Mouse (Mus musculus) midbrain, embryonic 14.5 days (tissue): ENCODE results near the gene Coq2. TPM values are rescaled to one million over a fixed set of nuclear protein-coding genes. Genes with fewer than 3 reads are reported as not detected.

Experiments used
- ATAC-seq: fragments of 200-750 bp; cut with Nextera tagmentation; 2 replicates; pipeline ENCODE4 v1.8.0; 2017; ENCODE audit warnings: moderate number of reproducible peaks, moderate library complexity; ENCODE audit not compliant: low FRiP score, low TSS enrichment
- DNase-seq: peaks from one replicate; pipeline ENCODE4 v3.0.0-alpha.2; 2015
- H3K27ac ChIP-seq: fragments of 300-500 bp; sonication (generic); replicated peaks from 2 replicates; pipeline ENCODE4 v1.5.1; 2014; ENCODE audit warnings: mild to moderate bottlenecking, low read depth, low read length, moderate library complexity
- H3K27me3 ChIP-seq: fragments of 300-500 bp; sonication (generic); 2 replicates; pipeline ENCODE4 v1.6.1; 2014; ENCODE audit warnings: low read length, control low read depth, mixed read lengths; ENCODE audit not compliant: control insufficient read depth, insufficient read depth
- H3K36me3 ChIP-seq: fragments of 300-500 bp; sonication (generic); 2 replicates; pipeline ENCODE4 v1.6.1; 2014; ENCODE audit warnings: low read length, control low read depth; ENCODE audit not compliant: control insufficient read depth, insufficient read depth
- H3K4me1 ChIP-seq: fragments of 300-500 bp; sonication (generic); 2 replicates; pipeline ENCODE4 v1.6.1; 2014; ENCODE audit warnings: mild to moderate bottlenecking, antibody characterized with exemption, low read length, control low read depth; ENCODE audit not compliant: control insufficient read depth, insufficient read depth
- H3K4me2 ChIP-seq: fragments of 300-500 bp; sonication (generic); 2 replicates; pipeline ENCODE4 v1.6.1; 2014; ENCODE audit warnings: mild to moderate bottlenecking, low read length, moderate library complexity
- H3K4me3 ChIP-seq: fragments of 300-500 bp; sonication (generic); replicated peaks from 2 replicates; pipeline ENCODE4 v1.5.1; 2014; ENCODE audit warnings: low read depth, low read length
- H3K9ac ChIP-seq: fragments of 300-500 bp; sonication (generic); replicated peaks from 2 replicates; pipeline ENCODE4 v1.6.1; 2014; ENCODE audit warnings: mild to moderate bottlenecking, low read length, moderate library complexity
- H3K9me3 ChIP-seq: fragments of 300-500 bp; sonication (generic); 2 replicates; pipeline ENCODE4 v1.6.1; 2016; ENCODE audit warnings: low read length, control low read depth, mixed read lengths; ENCODE audit not compliant: control insufficient read depth
- WGBS: fragments of 180-500 bp; shearing (Covaris S2); extraction: QIAGEN DNeasy Blood & Tissue Kit; methylation state at CpG from one replicate; pipeline ENCODE4 v1.1.7; 2014; 5-methylcytosine and 5-hydroxymethylcytosine counted together
- polyA plus RNA-seq: library from polyadenylated mRNA; unstranded; fragments of >200 nt; fragmentation: Nextera tagmentation; extraction: Ambion mirVana; gene quantifications from 2 replicates; pipeline ENCODE4 v1.2.1, GENCODE M21; 2014

Gene Coq2
- polyA plus RNA-seq, 1 experiment from 2014 or later = 54.8 TPM

- Histone ChIP-seq H3K9ac (no peak overlapping the region), H3K4me2 (no peak overlapping the region), H3K36me3 (no peaks in the 10 kb centered on the region), H3K4me3 (no peak overlapping the region), H3K27me3 (no peaks in the 10 kb centered on the region), H3K4me1 (no peaks in the 10 kb centered on the region), H3K27ac (no peak overlapping the region), H3K9me3 (no peaks in the 10 kb centered on the region)
- ATAC-seq = no peak
- 67% methylated on average over 8 of the region's 8 CpGs for WGBS
- no peak for DNase-seq
Observed at GRCm38 (mm10) chr5:100621876-100622508, 52.9 kb downstream of the Coq2 start.

- Histone ChIP-seq H3K4me3 (no peak overlapping the region), H3K27ac (no peak overlapping the region), H3K27me3 (no peaks in the 10 kb centered on the region), H3K9me3 (no peaks in the 10 kb centered on the region), H3K4me2 (no peak overlapping the region), H3K9ac (no peak overlapping the region), H3K36me3 (no peaks in the 10 kb centered on the region), H3K4me1 (no peaks in the 10 kb centered on the region)
- DNase-seq (no peak), ATAC-seq (no peak)
- 50% methylated on average over 9 of the region's 9 CpGs for WGBS
Observed at GRCm38 (mm10) chr5:100620952-100621351, 54.0 kb downstream of the Coq2 start.

- Histone ChIP-seq H3K4me3 (no peak overlapping the region), H3K36me3 (no peaks in the 10 kb centered on the region), H3K27me3 (no peaks in the 10 kb centered on the region), H3K9me3 (no peaks in the 10 kb centered on the region), H3K4me1 (no peaks in the 10 kb centered on the region), H3K4me2 (no peak overlapping the region), H3K9ac (no peak overlapping the region), H3K27ac (no peak overlapping the region)
- WGBS = 89% methylated on average over 15 of the region's 15 CpGs
- DNase-seq = no peak
- no peak for ATAC-seq
Observed at GRCm38 (mm10) chr5:100619586-100620275, 55.2 kb downstream of the Coq2 start.

- Histone ChIP-seq H3K36me3 (no peaks in the 10 kb centered on the region), H3K4me1 (no peaks in the 10 kb centered on the region), H3K27me3 (no peaks in the 10 kb centered on the region), H3K27ac (no peak overlapping the region), H3K9ac (no peak overlapping the region), H3K4me2 (no peak overlapping the region), H3K4me3 (no peak overlapping the region), H3K9me3 (no peaks in the 10 kb centered on the region)
- DNase-seq = no peak
- 89% methylated on average over 17 of the region's 17 CpGs for WGBS
- ATAC-seq = no peak
Observed at GRCm38 (mm10) chr5:100613896-100614768, 60.8 kb downstream of the Coq2 start.

GRCm38 (mm10) chr5:100607868-100608267, 67.1 kb downstream of the Coq2 start:
- whole genome bisulfite sequencing = 91% methylated on average over 9 of the region's 9 CpGs

GRCm38 (mm10) chr5:100607090-100607762, 67.7 kb downstream of the Coq2 start:
- no peak for ATAC-seq
- Histone ChIP-seq H3K4me2 (no peak overlapping the region), H3K9ac (no peak overlapping the region), H3K36me3 (no peaks in the 10 kb centered on the region), H3K4me1 (no peaks in the 10 kb centered on the region), H3K27ac (no peak overlapping the region), H3K4me3 (no peak overlapping the region), H3K27me3 (no peaks in the 10 kb centered on the region), H3K9me3 (no peaks in the 10 kb centered on the region)
- 71% methylated on average over 4 of the region's 4 CpGs for WGBS
- DNase-seq = no peak

More at GRCm38 (mm10) chr5:100607868-100608267, 67.1 kb downstream of the Coq2 start:
- H3K4me3 ChIP-seq = no peak overlapping the region
- no peaks in the 10 kb centered on the region for H3K36me3 ChIP-seq
- no peak overlapping the region for H3K4me2 ChIP-seq
- H3K27me3 ChIP-seq = no peaks in the 10 kb centered on the region
- no peak overlapping the region for H3K27ac ChIP-seq
- H3K9me3 ChIP-seq = no peaks in the 10 kb centered on the region
- ATAC-seq (no peak), DNase-seq (no peak)
- no peaks in the 10 kb centered on the region for H3K4me1 ChIP-seq
- no peak overlapping the region for H3K9ac ChIP-seq

GRCm38 (mm10) chr5:100605828-100606229, 69.1 kb downstream of the Coq2 start:
- H3K4me2 ChIP-seq = no peak overlapping the region
- H3K4me1 ChIP-seq = no peaks in the 10 kb centered on the region

More at GRCm38 (mm10) chr5:100605828-100606229, 69.1 kb downstream of the Coq2 start:
- Histone ChIP-seq H3K27ac (no peak overlapping the region), H3K9ac (no peak overlapping the region), H3K27me3 (no peaks in the 10 kb centered on the region), H3K36me3 (no peaks in the 10 kb centered on the region), H3K9me3 (no peaks in the 10 kb centered on the region), H3K4me3 (no peak overlapping the region)
- DNase-seq = peak; percentile 23
- no peak for ATAC-seq
- WGBS = 75% methylated on average over 9 of the region's 9 CpGs
